In genomic region chr5:107403011-107403946, GRCm38 (mm10) we compare ENCODE assay signal across 8 mouse cellular contexts. TPM values are rescaled to one million over a fixed set of nuclear protein-coding genes. Genes with fewer than 3 reads are reported as not detected.
DNase-seq lines count a peak whose midpoint lies in the region; ATAC-seq and TF ChIP-seq lines count a peak whose summit lies in the region.

No protein-coding gene starts in this region.

- H3K4me2 ChIP-seq in midbrain, embryonic 11.5 days: peak overlapping the region; percentile 98
- peak overlapping the region; percentile 98 for H3K4me2 ChIP-seq in stomach, embryonic 16.5 days (ENCODE audit: low read depth, low read length)

- peak overlapping the region; percentile 22 for H3K4me3 ChIP-seq in erythroblast, embryonic 14.5 days (replicated peaks)
- peak overlapping the region; percentile 83 for H3K4me3 ChIP-seq in E14TG2a.4 (replicated peaks; ENCODE audit: low read length)
- H3K4me3 ChIP-seq in midbrain, embryonic 11.5 days (ENCODE audit: low read depth, low read length): peak overlapping the region; percentile 63
- peak overlapping the region; percentile 59 for H3K4me3 ChIP-seq in stomach, embryonic 16.5 days (replicated peaks; ENCODE audit: low read length)

- peaks cover 4% of the 10 kb centered on the region; the same call in 1 of the 2 replicates for H3K9me3 ChIP-seq in erythroblast, embryonic 14.5 days (ENCODE audit: control insufficient read depth, low read length)
- H3K9me3 ChIP-seq in E14TG2a.4 (ENCODE audit: low read length): no peaks in the 10 kb centered on the region
- H3K9me3 ChIP-seq in midbrain, embryonic 11.5 days (ENCODE audit: control insufficient read depth, low read length): no peaks in the 10 kb centered on the region
- no peaks in the 10 kb centered on the region for H3K9me3 ChIP-seq in stomach, embryonic 16.5 days (replicated peaks; ENCODE audit: control insufficient read depth, low read length)

- H3K27ac ChIP-seq in midbrain, embryonic 11.5 days (ENCODE audit: low read depth, low read length): no peak overlapping the region
- H3K27ac ChIP-seq in stomach, embryonic 16.5 days (ENCODE audit: low read length): no peak overlapping the region

- DNase-seq in cerebellum, adult 9-10 months: peak; percentile 64
- peak; percentile 44 to 60 for DNase-seq in layer of hippocampus, postnatal 10 days (ENCODE audit: low spot score in 2 of 2)
- DNase-seq in midbrain, embryonic 11.5 days (ENCODE audit: low spot score, missing footprints): peak; percentile 94

- no peak for ATAC-seq in erythroblast, adult 5-6 weeks (replicated peaks; ENCODE audit: low FRiP score, poor library complexity, severe bottlenecking)
- ATAC-seq in granulocyte monocyte progenitor cell, adult 5-6 weeks (replicated peaks; ENCODE audit: poor library complexity, severe bottlenecking): peak; percentile 65
- ATAC-seq in midbrain, embryonic 11.5 days (ENCODE audit: low FRiP score): peak; percentile 87
- ATAC-seq in stomach, embryonic 16.5 days (ENCODE audit: insufficient read depth, low FRiP score): peak; percentile 71

- peak overlapping the region; percentile 63 for H3K9ac ChIP-seq in midbrain, embryonic 11.5 days (ENCODE audit: low read length)
- H3K9ac ChIP-seq in stomach, embryonic 16.5 days (ENCODE audit: low read length): peak overlapping the region; percentile 77

- WGBS in midbrain, embryonic 11.5 days: 0% methylated on average over 79 of the region's 80 CpGs
- WGBS in stomach, embryonic 16.5 days: under 1% methylated on average over 71 of the region's 80 CpGs

- H3K27me3 ChIP-seq in erythroblast, embryonic 14.5 days (ENCODE audit: control insufficient read depth): peaks cover 64% of the 10 kb centered on the region
- H3K27me3 ChIP-seq in E14TG2a.4 (ENCODE audit: insufficient read depth, low read length): peaks cover 31% of the 10 kb centered on the region
- peaks cover 25% of the 10 kb centered on the region for H3K27me3 ChIP-seq in midbrain, embryonic 11.5 days (ENCODE audit: control insufficient read depth, insufficient read depth, low read length)
- H3K27me3 ChIP-seq in stomach, embryonic 16.5 days (ENCODE audit: control insufficient read depth, insufficient read depth, low read length): peaks cover 12% of the 10 kb centered on the region; the same call in 1 of the 2 replicates

- no peak for TF ChIP-seq CTCF in E14TG2a.4 (conservative IDR thresholded peaks at IDR 0.05; ENCODE audit: low read length)

- no peaks in the 10 kb centered on the region for H3K36me3 ChIP-seq in erythroblast, embryonic 14.5 days (ENCODE audit: control insufficient read depth)
- H3K36me3 ChIP-seq in E14TG2a.4 (ENCODE audit: insufficient read depth, low read length): no peaks in the 10 kb centered on the region
- H3K36me3 ChIP-seq in midbrain, embryonic 11.5 days (ENCODE audit: control insufficient read depth, insufficient read depth, low read length): no peaks in the 10 kb centered on the region
- H3K36me3 ChIP-seq in stomach, embryonic 16.5 days (ENCODE audit: control insufficient read depth, insufficient read depth, low read length): no peaks in the 10 kb centered on the region

- H3K4me1 ChIP-seq in erythroblast, embryonic 14.5 days (ENCODE audit: control insufficient read depth): no peaks in the 10 kb centered on the region
- H3K4me1 ChIP-seq in E14TG2a.4 (replicated peaks; ENCODE audit: low read depth, low read length): peaks cover 12% of the 10 kb centered on the region
- H3K4me1 ChIP-seq in midbrain, embryonic 11.5 days (ENCODE audit: control insufficient read depth, insufficient read depth, low read length): peaks cover 3% of the 10 kb centered on the region; the same call in 1 of the 2 replicates
- no peaks in the 10 kb centered on the region for H3K4me1 ChIP-seq in stomach, embryonic 16.5 days (ENCODE audit: control insufficient read depth, insufficient read depth, low read length)

RNA-seq across cellular contexts. Expression of gene Ephx4, which starts 0.7 kb away (rescaled TPM):
- polyA plus RNA-seq in erythroblast, embryonic 14.5 days (2012): not detected in 2 replicates
- not detected in 2 replicates for total RNA-seq in erythroblast, adult 5-6 weeks (2015; ENCODE audit: low replicate concordance)
- total RNA-seq in erythroblast, adult 5-6 weeks (2017; ENCODE audit: low replicate concordance): not detected in 2 replicates
- total RNA-seq in granulocyte monocyte progenitor cell, adult 5-6 weeks (2014; fragmentation: Nextera tagmentation): not detected in 2 replicates
- not detected in 2 replicates for total RNA-seq in granulocyte monocyte progenitor cell, adult 5-6 weeks (2017)
- total RNA-seq in layer of hippocampus, postnatal 10 days (2021): 10 to 100 TPM; 27.7 to 34.9 TPM
- 0.72 and 0.75 TPM in 2 replicates for polyA plus RNA-seq in midbrain, embryonic 11.5 days (2014; fragmentation: Nextera tagmentation; extraction: Ambion mirVana)
- polyA plus RNA-seq in stomach, embryonic 16.5 days (2015; fragmentation: Nextera tagmentation; extraction: Ambion mirVana): 1.4 and 1.8 TPM in 2 replicates

RNA-seq across cellular contexts. Expression of gene Lpcat2b, which starts 28.1 kb away (rescaled TPM):
- not detected in 2 replicates for polyA plus RNA-seq in erythroblast, embryonic 14.5 days (2012)
- not detected in 2 replicates for total RNA-seq in erythroblast, adult 5-6 weeks (2015; ENCODE audit: low replicate concordance)
- total RNA-seq in erythroblast, adult 5-6 weeks (2017; ENCODE audit: low replicate concordance): not detected in 2 replicates
- not detected in 2 replicates for total RNA-seq in granulocyte monocyte progenitor cell, adult 5-6 weeks (2014; fragmentation: Nextera tagmentation)
- not detected in 2 replicates for total RNA-seq in granulocyte monocyte progenitor cell, adult 5-6 weeks (2017)
- under 1 TPM in 1 of 2 experiments, not detected in 1; 0.25 TPM for total RNA-seq in layer of hippocampus, postnatal 10 days (2021)
- not detected in 2 replicates for polyA plus RNA-seq in midbrain, embryonic 11.5 days (2014; fragmentation: Nextera tagmentation; extraction: Ambion mirVana)
- polyA plus RNA-seq in stomach, embryonic 16.5 days (2015; fragmentation: Nextera tagmentation; extraction: Ambion mirVana): not detected in 2 replicates

RNA-seq across cellular contexts. Expression of gene Btbd8, which starts 34.5 kb away (rescaled TPM):
- 0.04 and 0.11 TPM in 2 replicates for polyA plus RNA-seq in erythroblast, embryonic 14.5 days (2012)
- total RNA-seq in erythroblast, adult 5-6 weeks (2015; ENCODE audit: low replicate concordance): 1.9 and 3.1 TPM in 2 replicates
- 5.9 and 6.1 TPM in 2 replicates for total RNA-seq in erythroblast, adult 5-6 weeks (2017; ENCODE audit: low replicate concordance)
- 7.4 and 9.3 TPM in 2 replicates for total RNA-seq in granulocyte monocyte progenitor cell, adult 5-6 weeks (2014; fragmentation: Nextera tagmentation)
- total RNA-seq in granulocyte monocyte progenitor cell, adult 5-6 weeks (2017): 12.6 and 14.4 TPM in 2 replicates
- 10 to 100 TPM; 91.2 to 91.6 TPM for total RNA-seq in layer of hippocampus, postnatal 10 days (2021)
- 10.0 and 11.2 TPM in 2 replicates for polyA plus RNA-seq in midbrain, embryonic 11.5 days (2014; fragmentation: Nextera tagmentation; extraction: Ambion mirVana)
- 3.6 and 3.8 TPM in 2 replicates for polyA plus RNA-seq in stomach, embryonic 16.5 days (2015; fragmentation: Nextera tagmentation; extraction: Ambion mirVana)

Comparison
In these comparisons a context has a peak if more than half of its experiments do, and no peak if none do; other contexts are left out.
1. H3K4me3 ChIP-seq: peak in every context shown above with its lines; median percentile 83 in E14TG2a.4; 63 in midbrain, embryonic 11.5 days; 59 in stomach, embryonic 16.5 days; 22 in erythroblast, embryonic 14.5 days.
2. RNA of gene Ephx4, which starts 0.7 kb away (total RNA-seq): 27.7 to 34.9 TPM in layer of hippocampus, postnatal 10 days; not detected in erythroblast, adult 5-6 weeks and not detected in granulocyte monocyte progenitor cell, adult 5-6 weeks; every median in the first group is over 10 times any median in the second.
3. RNA of gene Btbd8, which starts 34.5 kb away (total RNA-seq): 91.2 to 91.6 TPM in layer of hippocampus, postnatal 10 days; 7.4 to 14.4 TPM in granulocyte monocyte progenitor cell, adult 5-6 weeks and 1.9 to 6.1 TPM in erythroblast, adult 5-6 weeks; every median in the first group is over 4 times any median in the second.
4. Peak in every context shown above with its lines, with median percentiles within 50 percentile points of each other: DNase-seq.